Mouse (Mus musculus): ENCODE measurements around the gene Stil. TPM values are rescaled to one million over a fixed set of nuclear protein-coding genes. Genes with fewer than 3 reads are reported as not detected.

Gene Stil
- polyA plus RNA-seq, 1 experiment from 2014 or later = 8.7 TPM

DNA sequence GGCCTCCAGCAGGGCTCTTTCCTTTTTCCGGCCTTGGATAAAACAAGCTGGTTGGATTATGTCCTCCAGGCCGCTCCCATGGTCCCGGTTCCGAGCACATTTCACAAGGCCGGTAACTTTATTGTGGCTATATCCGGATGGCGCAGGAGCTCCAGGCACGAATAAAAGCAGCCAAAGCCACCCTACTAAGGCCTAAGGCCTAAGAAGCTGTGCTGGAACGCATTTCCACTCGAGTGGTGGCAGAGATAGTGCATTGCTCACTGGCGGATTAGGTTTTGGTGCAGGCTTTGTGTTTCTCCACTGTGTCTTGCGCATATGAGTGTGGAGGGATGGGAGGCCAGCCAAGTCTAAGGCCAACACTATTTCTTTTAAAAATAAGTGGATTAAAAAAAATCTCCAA, 59.9 kb downstream of the Stil start:
- WGBS = 7% methylated on average over 12 of the region's 12 CpGs
- Histone ChIP-seq H3K9ac (peak overlapping the region; percentile 83), H3K4me1 (peaks cover 35% of the 10 kb centered on the region), H3K4me2 (peak overlapping the region; percentile 96), H3K27ac (replicated peaks) (peak overlapping the region; percentile 84), H3K27me3 (replicated peaks) (peaks cover 94% of the 10 kb centered on the region), H3K9me3 (no peaks in the 10 kb centered on the region), H3K36me3 (no peaks in the 10 kb centered on the region; the same call in 1 of the 2 replicates), H3K4me3 (peak overlapping the region; percentile 66)
- no peak for ATAC-seq (ENCODE audit: extremely low read depth, insufficient number of reproducible peaks, low FRiP score, low TSS enrichment)

GRCm38 (mm10) chr4:115060753-115061152, 60.8 kb downstream of the Stil start:
- H3K36me3 ChIP-seq = no peaks in the 10 kb centered on the region; the same call in 1 of the 2 replicates
- peak overlapping the region; percentile 66 for H3K4me3 ChIP-seq
- ATAC-seq (ENCODE audit: extremely low read depth, insufficient number of reproducible peaks, low FRiP score, low TSS enrichment) = no peak
- H3K4me2 ChIP-seq = peak overlapping the region; percentile 96
- peaks cover 35% of the 10 kb centered on the region for H3K4me1 ChIP-seq
- WGBS = 20% methylated on average over 3 of the region's 3 CpGs
- peaks cover 94% of the 10 kb centered on the region for H3K27me3 ChIP-seq (replicated peaks)
- peak overlapping the region; percentile 83 for H3K9ac ChIP-seq
- peak overlapping the region; percentile 84 for H3K27ac ChIP-seq (replicated peaks)
- H3K9me3 ChIP-seq = no peaks in the 10 kb centered on the region

DNA sequence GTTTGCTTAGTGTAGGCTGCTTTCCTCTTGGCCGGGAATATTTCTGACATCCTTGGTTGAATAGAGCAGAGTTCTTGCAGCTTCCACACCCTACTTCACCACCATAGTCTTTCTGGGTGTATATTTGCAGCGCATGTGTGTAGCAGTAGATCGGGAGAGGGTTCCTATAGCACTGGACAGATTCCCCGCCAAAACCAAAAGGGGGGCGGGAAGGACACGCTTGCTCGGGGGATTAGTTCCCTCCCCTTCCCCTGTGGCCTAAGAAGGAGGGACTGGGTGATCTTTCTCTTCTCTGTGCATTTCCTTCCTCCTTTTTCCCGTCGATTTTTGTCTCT, 62.5 kb downstream of the Stil start:
- ATAC-seq (ENCODE audit: extremely low read depth, insufficient number of reproducible peaks, low FRiP score, low TSS enrichment) = no peak
- H3K27ac ChIP-seq (replicated peaks) = peak overlapping the region; percentile 66

DNA sequence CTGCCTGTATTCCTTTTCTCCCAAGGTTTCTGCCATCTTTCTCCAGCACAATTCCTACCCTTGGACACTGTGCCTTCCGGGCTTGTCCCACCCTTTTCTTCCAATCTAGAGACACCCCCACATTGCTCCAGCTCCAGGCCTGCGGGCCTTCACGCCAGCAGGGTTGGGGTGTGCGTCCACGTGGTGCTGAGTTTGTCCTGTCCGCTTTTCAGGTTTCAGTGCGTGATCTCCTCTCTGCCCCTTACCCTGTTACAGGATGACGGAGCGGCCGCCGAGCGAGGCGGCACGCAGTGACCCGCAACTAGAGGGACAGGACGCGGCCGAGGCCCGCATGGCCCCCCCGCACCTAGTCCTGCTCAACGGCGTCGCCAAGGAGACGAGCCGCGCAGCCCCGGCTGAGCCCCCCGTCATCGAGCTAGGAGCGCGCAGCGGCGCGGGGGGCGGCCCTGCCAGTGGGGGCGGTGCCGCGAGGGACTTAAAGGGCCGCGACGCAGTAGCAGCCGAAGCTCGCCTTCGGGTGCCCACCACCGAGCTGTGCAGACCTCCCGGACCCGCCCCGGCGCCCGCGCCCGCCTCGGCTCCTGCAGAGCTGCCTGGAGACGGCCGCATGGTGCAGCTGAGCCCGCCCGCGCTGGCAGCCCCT, 63.0 kb downstream of the Stil start:
- WGBS = under 1% methylated on average over 58 of the region's 58 CpGs

More for the DNA sequence above, 62.5 kb downstream of the Stil start:
- Histone ChIP-seq H3K4me1 (peaks cover 24% of the 10 kb centered on the region), H3K4me3 (peak overlapping the region; percentile 66), H3K27me3 (replicated peaks) (peaks cover 99% of the 10 kb centered on the region), H3K9me3 (no peaks in the 10 kb centered on the region), H3K9ac (peak overlapping the region; percentile 82), H3K36me3 (no peaks in the 10 kb centered on the region; the same call in 1 of the 2 replicates), H3K4me2 (peak overlapping the region; percentile 96)
- WGBS = 1% methylated on average over 9 of the region's 9 CpGs

GRCm38 (mm10) chr4:115063518-115064239, 63.7 kb downstream of the Stil start:
- Histone ChIP-seq H3K9ac (peak overlapping the region; percentile 82), H3K27me3 (replicated peaks) (peaks cover 100% of the 10 kb centered on the region), H3K4me2 (peak overlapping the region; percentile 96), H3K27ac (replicated peaks) (peak overlapping the region; percentile 24; the same call in 1 of the 2 replicates), H3K9me3 (no peaks in the 10 kb centered on the region), H3K4me1 (peaks cover 24% of the 10 kb centered on the region), H3K36me3 (peaks cover 7% of the 10 kb centered on the region), H3K4me3 (peak overlapping the region; percentile 66)
- WGBS = 2% methylated on average over 31 of the region's 31 CpGs
- ATAC-seq (ENCODE audit: extremely low read depth, insufficient number of reproducible peaks, low FRiP score, low TSS enrichment) = no peak

More for the DNA sequence above, 63.0 kb downstream of the Stil start:
- peak overlapping the region; percentile 66 for H3K27ac ChIP-seq (replicated peaks)
- no peaks in the 10 kb centered on the region for H3K9me3 ChIP-seq
- peak overlapping the region; percentile 96 for H3K4me2 ChIP-seq
- peak overlapping the region; percentile 66 for H3K4me3 ChIP-seq
- peaks cover 99% of the 10 kb centered on the region for H3K27me3 ChIP-seq (replicated peaks)
- H3K4me1 ChIP-seq = peaks cover 24% of the 10 kb centered on the region
- ATAC-seq (ENCODE audit: extremely low read depth, insufficient number of reproducible peaks, low FRiP score, low TSS enrichment) = peak; percentile 79
- H3K36me3 ChIP-seq = peaks cover under 1% of the 10 kb centered on the region; the same call in 1 of the 2 replicates
- peak overlapping the region; percentile 82 for H3K9ac ChIP-seq

DNA sequence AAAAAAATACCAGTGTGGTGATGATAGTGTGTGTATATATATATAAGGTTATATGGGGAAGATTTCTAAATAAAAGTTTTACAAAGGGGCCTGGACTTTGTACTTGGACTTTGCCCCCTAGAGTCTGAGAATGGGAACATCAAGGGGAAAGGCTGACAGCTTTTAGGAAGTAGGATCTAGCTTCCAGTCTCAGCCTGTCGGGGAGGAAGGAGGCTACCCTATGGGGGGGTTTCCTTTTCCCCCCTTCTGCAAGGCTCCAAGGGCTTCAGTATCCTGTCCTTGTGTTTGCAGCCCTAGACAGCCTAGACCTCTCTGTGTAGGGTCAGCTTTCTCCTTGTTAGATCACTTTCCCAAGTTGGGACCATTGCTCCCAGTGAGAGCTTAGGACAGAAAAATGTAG, 71.7 kb downstream of the Stil start:
- H3K36me3 ChIP-seq = peaks cover 23% of the 10 kb centered on the region; the same call in 1 of the 2 replicates
- H3K27ac ChIP-seq (replicated peaks) = no peak overlapping the region
- H3K4me1 ChIP-seq = 0 out of 2 replicates have a peak, but pooled peaks cover 10% of the 10 kb centered on the region
- no peaks in the 10 kb centered on the region for H3K9me3 ChIP-seq
- no peak overlapping the region for H3K9ac ChIP-seq
- H3K4me2 ChIP-seq = no peak overlapping the region
- WGBS = 17% methylated on average over 1 of the region's 1 CpGs
- peaks cover 81% of the 10 kb centered on the region for H3K27me3 ChIP-seq (replicated peaks)
- H3K4me3 ChIP-seq = no peak overlapping the region
- no peak for ATAC-seq (ENCODE audit: extremely low read depth, insufficient number of reproducible peaks, low FRiP score, low TSS enrichment)

DNA sequence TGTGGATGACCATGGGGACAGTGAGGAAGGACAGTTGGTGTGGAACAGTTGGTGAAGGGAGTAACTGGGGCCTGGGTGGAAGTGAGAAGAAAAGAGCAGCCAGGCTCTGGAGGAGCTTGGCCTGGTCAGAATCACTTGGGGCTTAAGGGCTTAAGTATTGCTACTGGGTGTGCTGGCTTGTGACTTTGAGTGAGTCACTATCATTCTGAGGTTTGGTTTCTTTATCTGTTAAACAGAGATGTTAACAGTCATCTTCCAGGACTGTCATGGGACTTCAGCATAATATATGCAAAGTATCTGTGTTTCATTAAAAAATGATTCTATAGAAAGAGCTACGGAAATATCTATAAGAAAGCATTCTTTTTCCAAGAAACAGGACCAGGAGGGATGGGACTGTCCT, 74.8 kb downstream of the Stil start:
- Histone ChIP-seq H3K9me3 (no peaks in the 10 kb centered on the region), H3K4me2 (no peak overlapping the region), H3K27me3 (replicated peaks) (peaks cover 64% of the 10 kb centered on the region), H3K9ac (no peak overlapping the region), H3K36me3 (0 out of 2 replicates have a peak, but pooled peaks cover 5% of the 10 kb centered on the region), H3K4me1 (peaks cover 22% of the 10 kb centered on the region), H3K4me3 (no peak overlapping the region), H3K27ac (replicated peaks) (peak overlapping the region; percentile 84)
- 77% methylated on average over 1 of the region's 1 CpGs for WGBS
- ATAC-seq (ENCODE audit: extremely low read depth, insufficient number of reproducible peaks, low FRiP score, low TSS enrichment) = no peak

DNA sequence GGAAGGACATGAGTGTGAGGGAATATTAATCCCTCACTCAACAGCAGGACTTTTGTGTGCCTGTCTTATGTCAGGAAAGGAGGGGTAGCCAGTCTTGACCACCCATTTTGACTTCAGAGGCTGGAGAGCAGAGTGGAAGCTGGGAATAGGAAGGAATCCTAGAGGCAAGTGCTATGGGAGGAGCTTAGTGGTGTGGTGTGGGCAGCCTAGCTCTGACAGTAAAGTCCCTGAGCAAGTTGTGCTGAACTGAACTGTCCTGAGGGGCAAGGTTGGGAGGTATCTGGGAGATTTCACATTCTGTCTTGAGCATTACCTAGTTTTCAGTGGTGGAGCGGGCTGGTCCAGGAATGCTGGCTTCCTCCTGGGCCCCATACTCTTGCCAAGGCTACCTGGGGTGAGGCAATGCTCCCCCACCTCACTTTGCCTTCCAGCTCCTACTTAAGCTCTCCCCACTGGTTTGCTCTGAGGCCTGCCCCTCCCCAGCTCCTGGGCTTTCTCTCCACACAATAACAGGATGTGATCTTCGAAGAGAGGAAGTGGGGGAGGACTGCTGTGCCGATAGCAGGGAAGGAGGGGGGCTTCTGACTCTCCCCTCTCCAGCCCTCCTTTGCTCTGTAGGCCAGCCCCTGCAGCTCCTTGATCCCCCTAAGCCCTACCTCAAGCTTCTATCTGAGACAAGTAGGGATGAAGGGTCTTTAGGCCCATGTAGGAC, 75.4 kb downstream of the Stil start:
- Histone ChIP-seq H3K4me3 (no peak overlapping the region), H3K36me3 (no peaks in the 10 kb centered on the region), H3K4me1 (peaks cover 27% of the 10 kb centered on the region), H3K27me3 (replicated peaks) (peaks cover 59% of the 10 kb centered on the region), H3K9me3 (no peaks in the 10 kb centered on the region), H3K27ac (replicated peaks) (peak overlapping the region; percentile 84), H3K9ac (no peak overlapping the region), H3K4me2 (no peak overlapping the region)
- 33% methylated on average over 3 of the region's 3 CpGs for WGBS
- ATAC-seq (ENCODE audit: extremely low read depth, insufficient number of reproducible peaks, low FRiP score, low TSS enrichment) = no peak

- peak overlapping the region; percentile 5; the same call in 1 of the 2 replicates for H3K9ac ChIP-seq
- no peak overlapping the region for H3K4me3 ChIP-seq
- 34% methylated on average over 10 of the region's 10 CpGs for WGBS
- no peak overlapping the region for H3K4me2 ChIP-seq
- peak overlapping the region; percentile 28; the same call in 1 of the 2 replicates for H3K27ac ChIP-seq (replicated peaks)
- no peaks in the 10 kb centered on the region for H3K9me3 ChIP-seq
- no peak for ATAC-seq (ENCODE audit: extremely low read depth, insufficient number of reproducible peaks, low FRiP score, low TSS enrichment)
- H3K27me3 ChIP-seq (replicated peaks) = peaks cover 57% of the 10 kb centered on the region
- H3K36me3 ChIP-seq = no peaks in the 10 kb centered on the region
- H3K4me1 ChIP-seq = peaks cover 27% of the 10 kb centered on the region
Observed at GRCm38 (mm10) chr4:115078892-115079820, 79.2 kb downstream of the Stil start.

- Histone ChIP-seq H3K27ac (replicated peaks) (0 out of 2 replicates have a peak overlapping the region, but pooled peaks have one; percentile 28), H3K9me3 (no peaks in the 10 kb centered on the region), H3K9ac (no peak overlapping the region), H3K36me3 (no peaks in the 10 kb centered on the region), H3K4me1 (peaks cover 27% of the 10 kb centered on the region), H3K4me3 (no peak overlapping the region), H3K27me3 (replicated peaks) (peaks cover 58% of the 10 kb centered on the region), H3K4me2 (no peak overlapping the region)
- no peak for ATAC-seq (ENCODE audit: extremely low read depth, insufficient number of reproducible peaks, low FRiP score, low TSS enrichment)
- WGBS = 32% methylated on average over 5 of the region's 5 CpGs
Observed at GRCm38 (mm10) chr4:115079821-115080349, 79.9 kb downstream of the Stil start.
